Mouse (Mus musculus): Measurements from ENCODE around the gene Ncapg2.

GRCm38 (mm10) chr12:116407883-116408282, 2.7 kb downstream of the Ncapg2 start:
- no peak for TF ChIP-seq CTCF (IDR thresholded peaks at IDR 0.05)
- no peak for TF ChIP-seq POLR2A (IDR thresholded peaks at IDR 0.05; ENCODE audit: insufficient read depth, low read depth, low read length)
